Mouse (Mus musculus) G1E (cell line): ENCODE data around the gene Keap1. TPM values are rescaled to one million over a fixed set of nuclear protein-coding genes. Genes with fewer than 3 reads are reported as not detected.
A peak's percentile ranks its signal among the peaks of the same experiment; 100 is the strongest.
"Not testable (repeated sequence)": the region's sequence is repeated elsewhere in the genome, so short reads cannot be mapped to it uniquely, and the experiment has no call there.

Experiments used
- ATAC-seq: 2 replicates; pipeline ENCODE4 v1.8.0; 2016; ENCODE audit warnings: mild to moderate bottlenecking; ENCODE audit not compliant: insufficient number of reproducible peaks, poor library complexity, low FRiP score, severe bottlenecking; ENCODE audit errors: extremely low read depth
- DNase-seq: peaks from one replicate; pipeline ENCODE4 v3.0.0; 2012; ENCODE audit warnings: low spot score
- H3K27me3 ChIP-seq: 2 replicates; pipeline ENCODE4 v1.6.1; 2012; ENCODE audit warnings: mild to moderate bottlenecking, low read length, inconsistent platforms; ENCODE audit not compliant: insufficient read depth
- H3K36me3 ChIP-seq: replicated peaks from 2 replicates; pipeline ENCODE3; 2012; ENCODE audit warnings: mild to moderate bottlenecking, inconsistent platforms
- H3K4me1 ChIP-seq: 2 replicates; pipeline ENCODE4 v1.6.1; 2012; ENCODE audit warnings: low read depth, low read length, inconsistent platforms, mixed read lengths; ENCODE audit not compliant: insufficient read depth
- H3K4me3 ChIP-seq: 2 replicates; pipeline ENCODE4 v1.5.1; 2012; ENCODE audit warnings: low read depth, mild to moderate bottlenecking, inconsistent platforms, low read length, moderate library complexity, mixed read lengths
- H3K9me3 ChIP-seq: replicated peaks from 2 replicates; pipeline ENCODE4 v1.6.1; 2012; ENCODE audit warnings: inconsistent platforms
- CTCF ChIP-seq: IDR thresholded peaks from 2 replicates; pipeline ENCODE4 v1.5.1; 2012; ENCODE audit warnings: low read depth, low read length, inconsistent platforms, mixed read lengths
- GATA1 ChIP-seq: IDR thresholded peaks from 2 replicates; pipeline ENCODE4 v1.6.1; 2012; ENCODE audit warnings: borderline replicate concordance, low read length, inconsistent platforms, mixed read lengths
- GATA2 ChIP-seq: IDR thresholded peaks from 2 replicates; pipeline ENCODE4 v1.6.1; 2012; ENCODE audit warnings: low read depth, low read length, inconsistent platforms, borderline replicate concordance
- POLR2AphosphoS5 ChIP-seq: IDR thresholded peaks from 2 replicates; pipeline ENCODE4 v1.6.1; 2012; ENCODE audit warnings: low read depth, low read length, inconsistent platforms; ENCODE audit not compliant: insufficient replicate concordance
- TAL1 ChIP-seq: conservative IDR thresholded peaks from 2 replicates; pipeline ENCODE4 v1.6.1; 2012; ENCODE audit warnings: low read depth, low read length, inconsistent platforms, mixed read lengths
- polyA plus RNA-seq: library from polyadenylated mRNA; stranded (reverse); fragments of >175 nt; gene quantifications from 2 replicates; pipeline ENCODE4 v1.2.3, GENCODE M21; 2012
- total RNA-seq, 2 experiments: library from RNA; stranded (forward) in 1 of 2; stranded (reverse) in 1 of 2; fragments of 200-1000 nt in 1 of 2; fragments of >200 nt in 1 of 2; fragmentation: Nextera tagmentation in 1 of 2; gene quantifications; 2 replicates each; pipeline ENCODE4 v1.2.3; 2014 to 2017

Gene Keap1
- total and polyA plus RNA-seq, 3 experiments = 21.3 to 73.3 (median 46.4) TPM

DNA sequence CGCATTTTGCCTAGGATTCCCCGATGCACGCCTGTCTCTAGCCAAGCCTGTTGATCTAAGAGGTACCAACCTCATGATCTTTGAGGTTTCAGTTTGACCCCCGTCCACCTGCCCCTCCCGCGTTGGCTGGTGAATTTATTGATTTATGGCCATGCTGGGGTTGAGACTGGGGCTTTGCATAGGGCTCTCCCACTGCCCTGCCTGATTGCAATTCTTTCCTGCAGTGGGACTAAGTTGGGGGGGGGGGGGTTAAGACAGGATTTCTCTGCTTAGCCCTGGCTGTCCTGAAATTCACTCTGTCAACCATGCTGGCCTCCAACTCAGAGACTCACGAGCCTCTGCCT is 13.8 kb downstream of the Keap1 start:
- H3K4me1 ChIP-seq = peaks cover 46% of the 10 kb centered on the region
- peaks cover 3% of the 10 kb centered on the region; the same call in 1 of the 2 replicates for H3K27me3 ChIP-seq
- peaks cover 31% of the 10 kb centered on the region for H3K36me3 ChIP-seq
- no peak for TF ChIP-seq POLR2AphosphoS5
- TF ChIP-seq CTCF = no peak
- no peak for TF ChIP-seq GATA2
- TF ChIP-seq TAL1 = no peak
- TF ChIP-seq GATA1 = no peak
- DNase-seq (no peak), ATAC-seq (no peak)
- peak overlapping the region; percentile 65 for H3K4me3 ChIP-seq
- H3K9me3 ChIP-seq = peaks cover 4% of the 10 kb centered on the region; the same call in 1 of the 2 replicates

DNA sequence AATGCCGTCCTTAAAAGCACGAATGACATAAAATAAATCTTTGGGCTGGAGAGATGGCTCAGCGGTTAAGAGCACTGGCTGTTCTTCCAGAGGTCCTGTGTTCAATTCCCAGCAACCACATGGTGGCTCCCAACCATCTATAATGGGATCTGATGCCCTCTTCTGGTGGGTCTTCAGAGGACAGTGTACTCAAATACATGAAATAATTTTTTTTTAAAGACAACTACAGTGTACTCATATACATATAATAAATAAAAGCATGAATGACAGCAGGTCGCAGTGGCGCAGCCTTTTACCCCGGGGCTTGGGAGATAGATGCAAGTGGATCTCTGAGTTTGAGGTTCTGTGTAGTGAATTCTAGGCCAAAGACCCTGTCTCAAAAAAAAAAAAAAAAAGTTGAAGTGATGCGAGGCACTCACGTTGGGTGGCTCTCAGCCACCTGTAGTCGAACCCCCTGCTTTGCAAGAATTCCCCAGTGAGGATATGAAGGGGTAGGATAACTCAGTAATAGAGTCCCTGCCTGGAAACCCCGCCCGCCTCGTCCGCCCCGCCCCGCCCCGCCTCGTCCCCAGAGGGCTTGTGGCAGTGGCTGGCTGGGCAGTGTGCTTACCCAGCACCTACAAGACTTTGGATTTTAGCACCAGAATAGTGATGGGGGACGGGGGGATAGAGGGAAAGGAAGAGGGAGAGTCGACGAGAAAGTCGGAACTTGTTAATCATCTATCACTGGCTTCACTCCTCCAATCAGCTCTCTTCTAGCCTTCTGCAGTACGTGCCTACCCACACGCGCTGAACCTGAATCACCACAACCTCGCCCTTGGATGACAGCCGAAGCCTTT is 14.4 kb downstream of the Keap1 start:
- peaks cover 4% of the 10 kb centered on the region; the same call in 1 of the 2 replicates for H3K9me3 ChIP-seq
- TF ChIP-seq GATA2 = no peak
- no peak for TF ChIP-seq CTCF
- no peak for TF ChIP-seq GATA1
- TF ChIP-seq TAL1 = no peak
- no peak for TF ChIP-seq POLR2AphosphoS5
- peaks cover 46% of the 10 kb centered on the region for H3K4me1 ChIP-seq
- DNase-seq (no peak), ATAC-seq (no peak)
- peak overlapping the region; percentile 65 for H3K4me3 ChIP-seq
- H3K36me3 ChIP-seq = peaks cover 25% of the 10 kb centered on the region
- peaks cover 3% of the 10 kb centered on the region; the same call in 1 of the 2 replicates for H3K27me3 ChIP-seq

DNA sequence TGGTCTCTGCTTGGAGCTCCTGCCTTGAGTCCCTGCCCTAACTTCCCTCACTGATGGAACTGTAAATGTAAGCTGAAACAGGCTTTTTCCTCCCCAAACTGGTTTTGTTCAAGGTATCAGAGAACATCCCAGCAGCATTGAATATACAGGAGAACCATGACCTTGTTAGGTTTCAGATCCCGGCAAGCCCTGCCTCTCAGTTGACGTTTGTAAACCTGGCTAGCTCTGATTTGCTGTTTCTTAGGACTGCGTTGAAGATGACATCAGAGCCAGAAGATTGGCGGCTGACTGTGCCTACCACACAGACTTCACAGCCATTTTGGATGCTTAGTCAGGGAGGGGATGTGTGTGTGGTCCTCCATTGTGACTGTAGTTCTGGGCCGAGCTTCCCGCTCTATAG is 15.3 kb downstream of the Keap1 start:
- ATAC-seq (no peak), DNase-seq (no peak)
- Histone ChIP-seq H3K4me1 (peaks cover 46% of the 10 kb centered on the region), H3K36me3 (peaks cover 16% of the 10 kb centered on the region), H3K9me3 (peaks cover 4% of the 10 kb centered on the region; the same call in 1 of the 2 replicates), H3K4me3 (no peak overlapping the region), H3K27me3 (peaks cover 3% of the 10 kb centered on the region; the same call in 1 of the 2 replicates)
- TF ChIP-seq TAL1 = no peak
- no peak for TF ChIP-seq POLR2AphosphoS5
- no peak for TF ChIP-seq GATA1
- no peak for TF ChIP-seq GATA2
- TF ChIP-seq CTCF = no peak

DNA sequence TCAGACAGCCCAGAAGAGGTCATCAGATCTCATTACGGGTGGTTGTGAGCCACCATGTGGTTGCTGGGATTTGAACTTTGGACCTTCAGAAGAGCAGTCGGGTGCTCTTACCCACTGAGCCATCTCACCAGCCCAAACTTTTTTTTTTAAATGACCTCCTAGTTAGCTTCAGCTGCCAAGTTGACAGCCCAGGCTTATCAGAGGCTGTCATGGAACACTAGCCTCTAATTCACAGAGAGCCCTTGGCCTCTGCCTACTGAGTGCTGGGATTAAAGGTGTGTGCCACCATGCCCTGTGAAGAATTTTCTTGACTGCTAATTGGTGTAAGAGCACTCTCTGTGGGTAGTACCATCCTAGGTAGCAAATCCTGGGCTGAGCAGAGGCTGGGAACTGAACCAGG is 15.7 kb downstream of the Keap1 start:
- ATAC-seq, H3K9me3 ChIP-seq, H3K27me3 ChIP-seq, DNase-seq, H3K4me3 ChIP-seq: not testable (repeated sequence)
- Histone ChIP-seq H3K36me3 (peaks cover 12% of the 10 kb centered on the region), H3K4me1 (peaks cover 44% of the 10 kb centered on the region)

DNA sequence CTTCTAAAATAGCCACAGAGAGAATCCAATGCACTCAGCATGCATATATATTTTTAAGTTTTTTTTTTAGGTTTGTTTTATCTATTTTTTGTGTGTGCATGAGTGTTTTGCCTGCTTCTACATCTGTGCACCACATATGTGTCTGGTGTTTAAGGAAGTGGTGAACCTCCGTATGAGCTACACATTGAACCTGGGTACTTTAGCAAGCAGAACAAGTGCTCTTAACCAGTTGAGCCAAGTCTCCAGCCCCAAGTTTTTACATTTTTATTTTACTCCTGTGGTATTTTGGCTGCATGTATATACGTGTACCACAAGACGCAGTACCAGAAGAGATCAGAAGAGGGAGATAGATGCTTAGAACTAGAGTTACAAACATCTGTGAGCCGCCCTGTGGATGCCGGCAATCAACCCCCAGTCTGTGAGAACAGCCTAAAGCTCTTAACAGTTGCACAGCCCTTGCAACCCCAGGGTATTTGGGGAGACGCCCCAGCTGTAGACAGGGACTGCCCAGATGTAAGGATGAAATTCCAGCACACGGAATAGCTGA is 17.7 kb downstream of the Keap1 start:
- peak; percentile 39 for DNase-seq

DNA sequence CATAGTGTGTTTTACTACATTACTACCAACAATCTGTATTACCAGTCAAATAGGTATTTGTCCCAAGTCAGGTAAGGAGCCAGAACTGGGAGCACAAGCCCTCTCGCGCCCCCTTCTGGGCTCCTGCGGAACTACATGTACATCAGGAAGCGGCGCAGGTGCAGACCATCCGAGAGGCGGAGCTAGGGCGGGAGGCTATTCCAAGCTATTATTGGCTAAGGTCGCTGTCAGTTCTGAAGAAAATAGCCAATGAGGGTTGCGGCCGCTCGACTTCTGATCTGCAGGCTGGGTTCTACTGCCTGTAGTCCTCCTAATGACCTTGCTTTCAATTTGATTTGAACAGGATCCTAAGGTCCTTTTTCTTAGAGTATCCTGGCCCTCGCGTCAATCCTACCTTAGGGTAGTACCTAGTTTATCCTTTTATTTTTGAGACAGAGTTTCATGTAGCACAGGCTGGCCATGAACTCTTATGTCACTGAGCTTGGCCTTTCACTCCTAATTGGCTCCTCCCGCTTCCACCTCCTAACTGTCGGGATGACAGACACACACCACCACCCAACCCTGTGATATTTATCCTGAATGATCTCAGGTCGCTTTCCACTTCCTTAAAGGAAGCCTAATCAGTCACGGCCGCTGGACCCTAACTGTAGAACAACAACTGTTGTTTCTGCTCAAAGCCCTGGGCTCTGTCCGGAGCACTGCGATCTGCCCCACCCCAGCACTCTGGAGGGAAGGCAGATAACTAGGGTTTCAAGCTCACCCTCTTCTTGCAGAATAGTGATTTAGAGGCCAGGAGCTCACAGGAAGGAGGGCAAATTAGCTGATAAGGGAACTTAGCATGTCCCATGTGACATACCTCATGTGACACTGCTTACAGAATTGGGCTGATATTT is 18.4 kb downstream of the Keap1 start:
- Histone ChIP-seq H3K27me3 (peaks cover 8% of the 10 kb centered on the region; the same call in 1 of the 2 replicates), H3K9me3 (peaks cover 4% of the 10 kb centered on the region; the same call in 1 of the 2 replicates), H3K4me3 (peak overlapping the region; percentile 61), H3K36me3 (no peaks in the 10 kb centered on the region), H3K4me1 (peaks cover 30% of the 10 kb centered on the region)
- TF ChIP-seq CTCF (peak; percentile 95), TAL1 (no peak)
- DNase-seq (peak; percentile 87), ATAC-seq (peak; percentile 81)

More for the DNA sequence above, 17.7 kb downstream of the Keap1 start:
- Histone ChIP-seq H3K4me3 (peak overlapping the region; percentile 61; the same call in 1 of the 2 replicates), H3K4me1 (peaks cover 32% of the 10 kb centered on the region), H3K9me3 (peaks cover 4% of the 10 kb centered on the region; the same call in 1 of the 2 replicates), H3K27me3 (peaks cover 5% of the 10 kb centered on the region; the same call in 1 of the 2 replicates), H3K36me3 (no peaks in the 10 kb centered on the region)
- TF ChIP-seq CTCF (no peak), POLR2AphosphoS5 (no peak), GATA1 (no peak), GATA2 (no peak), TAL1 (no peak)
- no peak for ATAC-seq
